Comparison of ENCODE assay signal across 50 mouse cellular contexts in the genomic region with DNA sequence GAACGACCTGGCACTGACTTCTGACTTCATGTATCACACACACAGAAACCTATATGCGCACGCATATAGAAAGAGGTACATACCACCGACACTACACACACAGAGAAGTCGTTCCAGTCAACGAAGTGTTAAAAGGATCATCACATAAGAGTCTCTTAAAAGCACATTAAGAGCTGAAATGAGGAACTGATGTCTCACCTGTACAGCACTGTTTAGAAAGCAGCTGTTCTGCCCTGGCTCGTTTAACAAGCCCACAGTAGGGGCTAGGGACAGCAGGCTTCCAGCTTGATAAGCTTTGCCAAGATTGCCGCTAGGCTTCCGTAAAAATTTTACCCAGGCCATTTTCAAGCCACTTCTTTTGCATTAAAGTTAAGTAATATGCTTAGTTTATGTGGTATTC. TPM values are rescaled to one million over a fixed set of nuclear protein-coding genes. Genes with fewer than 3 reads are reported as not detected.
"Had no signal": no experiment of that assay in that cellular context is flagged by ENCODE, and none has a peak within 500 bp of the region (broad histone marks: within the 10 kb centered on the region; RNA-seq: fewer than 3 reads in every experiment).

No protein-coding gene starts in this region.

- H3K9me3 ChIP-seq: heart, embryonic 10.5 days; heart, embryonic 12.5 days; heart, embryonic 13.5 days; heart, embryonic 15.5 days; hindbrain, embryonic 10.5 days; hindbrain, embryonic 12.5 days; hindbrain, embryonic 13.5 days; hindbrain, embryonic 15.5 days; intestine, embryonic 15.5 days; kidney, embryonic 15.5 days had no signal

- H3K4me1 ChIP-seq: heart, embryonic 15.5 days; hindbrain, embryonic 10.5 days; hindbrain, embryonic 12.5 days; hindbrain, embryonic 13.5 days; intestine, embryonic 15.5 days had no signal

- H3K4me3 ChIP-seq: heart, embryonic 10.5 days; heart, embryonic 12.5 days; heart, embryonic 13.5 days; heart, embryonic 15.5 days; hindbrain, embryonic 10.5 days; hindbrain, embryonic 12.5 days; hindbrain, embryonic 13.5 days; hindbrain, embryonic 15.5 days; intestine, embryonic 15.5 days; kidney, embryonic 15.5 days; layer of hippocampus, adult 2 months had no signal

- H3K4me2 ChIP-seq: heart, embryonic 11.5 days; heart, embryonic 12.5 days; heart, embryonic 13.5 days; heart, embryonic 15.5 days; hindbrain, embryonic 12.5 days; hindbrain, embryonic 13.5 days; hindbrain, embryonic 14.5 days; hindbrain, embryonic 15.5 days; intestine, embryonic 15.5 days; kidney, embryonic 15.5 days had no signal

- H3K27me3 ChIP-seq: heart, embryonic 12.5 days; heart, embryonic 13.5 days; heart, embryonic 15.5 days; hindbrain, embryonic 12.5 days; hindbrain, embryonic 13.5 days; hindbrain, embryonic 15.5 days; intestine, embryonic 15.5 days; kidney, embryonic 15.5 days had no signal

- ATAC-seq: hindbrain, embryonic 16.5 days; hindbrain, postnatal 0 days; inflammation-experienced regulatory T-cells, adult 6 months; intestine, embryonic 15.5 days; intestine, embryonic 16.5 days; intestine, postnatal 0 days had no signal

- H3K27ac ChIP-seq: heart, embryonic 10.5 days; heart, embryonic 13.5 days; heart, embryonic 15.5 days; hindbrain, embryonic 10.5 days; hindbrain, embryonic 12.5 days; hindbrain, embryonic 13.5 days; hindbrain, embryonic 14.5 days; hindbrain, embryonic 15.5 days; hindbrain, postnatal 0 days; intestine, embryonic 15.5 days; kidney, embryonic 15.5 days; kidney, postnatal 0 days; layer of hippocampus, adult 2 months had no signal

- H3K36me3 ChIP-seq: intestine, embryonic 15.5 days had no signal

- H3K9ac ChIP-seq: heart, embryonic 12.5 days; heart, embryonic 13.5 days; heart, embryonic 15.5 days; hindbrain, embryonic 12.5 days; hindbrain, embryonic 13.5 days; hindbrain, embryonic 14.5 days; hindbrain, embryonic 15.5 days; intestine, embryonic 15.5 days; kidney, embryonic 15.5 days had no signal

- DNase-seq: heart, postnatal 10 days; heart, postnatal 14 days; heart, postnatal 4 days; kidney, adult 11 months; kidney, adult 18-20 months; kidney, adult 2 months; kidney, adult 8-10 months; kidney, adult 9 months; kidney, postnatal 10 days; kidney, postnatal 14 days; kidney, postnatal 25 days; kidney, postnatal 36 days; kidney, postnatal 4 days; layer of hippocampus, adult 9-11 months; layer of hippocampus, postnatal 36 days had no signal

RNA-seq across cellular contexts. Expression of gene Gm10959, which starts 49.2 kb away (rescaled TPM):
- total RNA-seq: heart, postnatal 10 days; heart, postnatal 14 days; heart, postnatal 25 days; heart, postnatal 4 days; hematopoietic stem cell, adult 5-6 weeks; hindbrain, postnatal 0 days; layer of hippocampus, adult 18-20 months; layer of hippocampus, adult 2 months; layer of hippocampus, adult 8-10 months; layer of hippocampus, postnatal 10 days; layer of hippocampus, postnatal 14 days; layer of hippocampus, postnatal 25 days; layer of hippocampus, postnatal 36 days; left cerebral cortex, adult 18-20 months had no signal
- polyA plus RNA-seq: heart, embryonic 10.5 days; heart, embryonic 11.5 days; heart, embryonic 12.5 days; heart, embryonic 13.5 days; heart, embryonic 14.5 days; heart, embryonic 15.5 days; heart, embryonic 16.5 days; heart, postnatal 0 days; hindbrain, embryonic 10.5 days; hindbrain, embryonic 11.5 days; hindbrain, embryonic 12.5 days; hindbrain, embryonic 13.5 days; hindbrain, embryonic 14.5 days; hindbrain, embryonic 15.5 days; hindbrain, embryonic 16.5 days; hindbrain, postnatal 0 days; inflammation-experienced regulatory T-cells, adult 6 months; intestine, embryonic 14.5 days; intestine, embryonic 15.5 days; intestine, embryonic 16.5 days; intestine, postnatal 0 days; kidney, adult 2 months; kidney, embryonic 14.5 days; kidney, embryonic 15.5 days; kidney, embryonic 16.5 days; kidney, postnatal 0 days; large intestine, adult 2 months had no signal
